Mouse (Mus musculus) heart, adult 18-20 months (tissue): Measurements from ENCODE around the gene Pgm2l1. TPM values are rescaled to one million over a fixed set of nuclear protein-coding genes. Genes with fewer than 3 reads are reported as not detected.

Experiments used
- DNase-seq, 2 experiments: peaks; one replicate each; pipeline ENCODE4 v3.0.0; 2021 to 2022; ENCODE audit warnings: mixed read lengths in 1 of 2
- total RNA-seq, 2 experiments: library from RNA; stranded (reverse); gene quantifications; 2 replicates each; pipeline ENCODE4 v1.2.3; 2021

The Pgm2l1 gene
- total RNA-seq, 2 experiments from 2014 or later: 6.3 to 7.0 TPM

DNA sequence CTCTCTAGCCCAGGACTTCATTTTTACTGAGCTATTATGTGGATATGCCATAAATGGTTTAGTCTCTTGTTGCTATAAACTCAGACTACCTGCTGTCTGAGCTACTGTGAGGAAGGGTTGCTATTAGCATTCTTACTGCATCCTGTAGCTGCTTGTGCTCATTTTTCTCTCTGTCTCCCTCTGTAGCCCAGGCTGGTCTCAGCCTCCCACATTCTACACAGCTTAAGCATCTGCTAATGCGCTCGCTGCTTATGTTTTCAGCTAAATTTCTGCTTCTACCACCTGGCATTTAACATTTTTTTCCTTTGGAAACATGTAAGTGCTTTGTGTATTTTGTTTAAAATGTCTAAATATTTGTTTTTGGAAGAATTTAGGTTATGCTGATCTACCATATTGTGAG lies 68.6 kb downstream of the Pgm2l1 start:
- no peak for DNase-seq

DNA sequence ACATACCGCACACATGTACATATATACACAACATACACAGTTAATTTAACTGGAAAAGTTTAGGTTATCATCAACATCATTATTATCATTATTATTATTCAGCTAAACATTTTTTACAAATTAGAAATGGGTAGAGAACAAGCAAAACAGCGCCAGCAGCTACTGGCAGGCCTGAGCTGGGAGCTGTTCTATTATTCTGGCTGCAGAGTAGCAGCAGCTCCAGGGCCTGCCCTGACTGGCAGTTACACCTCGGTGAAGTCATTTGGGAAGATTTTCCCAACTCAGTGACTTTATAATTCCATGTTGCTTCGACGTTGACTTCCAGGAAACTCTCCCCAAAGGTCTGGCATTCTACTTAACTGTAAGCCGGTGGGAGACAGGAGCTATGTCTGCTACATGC lies 69.5 kb downstream of the Pgm2l1 start:
- DNase-seq: no peak

DNA sequence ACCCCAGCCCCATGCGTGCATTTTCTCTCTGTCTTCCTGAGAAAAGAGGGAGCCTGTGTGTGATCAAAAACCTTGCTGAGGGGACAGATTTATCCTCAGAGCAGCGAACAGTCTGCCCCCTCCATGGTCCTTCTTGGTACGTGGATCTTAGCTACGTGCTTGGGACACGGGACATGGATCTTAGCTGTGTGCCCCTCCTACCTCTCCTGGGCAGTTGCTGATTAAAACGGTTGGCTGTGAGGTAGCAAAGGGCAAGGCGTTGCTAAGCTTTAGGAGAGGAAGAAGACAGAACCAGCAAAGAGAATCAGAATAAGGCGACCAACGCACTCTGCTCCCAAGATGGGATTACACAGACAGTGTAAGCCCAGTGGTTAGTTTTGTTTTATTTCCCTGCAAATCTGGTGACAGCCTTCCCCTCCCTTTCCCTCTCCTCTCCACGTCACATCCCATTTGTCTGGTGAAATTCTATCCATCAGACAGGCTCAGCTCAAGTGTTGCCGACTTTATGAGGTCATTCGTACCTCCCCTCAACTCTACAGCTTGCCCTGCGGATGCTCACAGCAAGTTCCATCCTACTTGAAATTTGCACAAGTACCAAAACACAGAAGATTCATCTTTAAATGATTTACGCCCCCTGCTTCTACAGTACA lies 71.8 kb downstream of the Pgm2l1 start:
- DNase-seq: no peak

DNA sequence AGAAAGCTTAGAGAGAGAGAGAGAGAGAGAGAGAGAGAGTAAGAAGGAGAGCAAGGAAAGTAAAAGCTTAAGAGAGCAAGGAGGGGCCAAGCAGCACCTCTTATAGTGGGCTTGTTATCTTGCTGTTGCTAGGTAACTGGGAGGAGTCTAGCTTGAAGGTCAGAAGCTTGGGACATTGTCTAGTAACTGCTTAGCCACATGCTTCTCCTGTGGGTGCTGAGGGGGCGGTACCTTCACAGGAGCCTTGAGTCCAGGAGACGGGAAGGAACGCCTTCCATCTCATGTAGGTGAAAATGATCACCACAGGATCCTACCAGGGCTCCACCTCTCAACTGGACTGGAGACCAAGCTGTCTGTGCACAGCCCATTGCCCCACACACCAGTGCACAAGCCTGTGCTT lies 74.2 kb downstream of the Pgm2l1 start:
- DNase-seq: no peak

DNA sequence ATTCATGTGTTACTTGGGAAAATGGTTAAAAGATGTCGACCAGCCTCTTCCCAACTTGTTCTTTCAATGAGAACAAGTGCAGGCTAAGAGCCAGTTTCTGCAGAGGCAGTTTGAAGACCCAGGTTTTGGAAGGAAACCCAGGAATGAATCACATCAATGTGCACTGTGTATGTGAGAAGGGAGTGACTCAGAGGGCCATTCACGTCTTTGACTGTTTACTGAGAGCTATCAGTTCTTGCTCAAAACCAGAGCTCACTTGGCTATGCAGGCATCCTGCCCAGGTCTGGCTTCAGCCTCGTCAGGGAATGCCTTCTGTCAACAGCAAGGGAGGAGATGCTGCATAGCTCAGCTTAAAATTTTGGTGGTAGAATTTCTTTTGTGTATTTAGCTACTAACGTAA lies 75.1 kb downstream of the Pgm2l1 start:
- DNase-seq: peak; percentile 43 to 61

DNA sequence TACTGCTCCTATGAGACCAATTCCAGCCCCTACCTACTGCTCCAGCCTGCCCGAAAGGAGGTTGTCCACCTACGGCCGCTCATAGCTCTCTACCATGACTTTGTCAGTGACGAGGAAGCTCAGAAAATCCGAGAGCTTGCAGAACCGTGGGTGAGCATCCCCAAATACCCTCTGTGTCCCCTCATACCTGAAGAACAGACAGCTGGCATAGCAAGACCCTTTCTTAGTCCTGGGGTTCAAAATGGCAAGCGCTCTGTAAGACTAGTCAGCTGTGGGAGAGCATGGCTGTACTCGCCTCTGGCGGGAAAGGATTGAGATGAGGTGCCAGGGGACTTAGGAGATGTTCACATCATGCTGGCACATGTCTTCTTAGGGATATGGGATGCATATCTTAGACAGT lies 78.7 kb downstream of the Pgm2l1 start:
- no peak for DNase-seq

DNA sequence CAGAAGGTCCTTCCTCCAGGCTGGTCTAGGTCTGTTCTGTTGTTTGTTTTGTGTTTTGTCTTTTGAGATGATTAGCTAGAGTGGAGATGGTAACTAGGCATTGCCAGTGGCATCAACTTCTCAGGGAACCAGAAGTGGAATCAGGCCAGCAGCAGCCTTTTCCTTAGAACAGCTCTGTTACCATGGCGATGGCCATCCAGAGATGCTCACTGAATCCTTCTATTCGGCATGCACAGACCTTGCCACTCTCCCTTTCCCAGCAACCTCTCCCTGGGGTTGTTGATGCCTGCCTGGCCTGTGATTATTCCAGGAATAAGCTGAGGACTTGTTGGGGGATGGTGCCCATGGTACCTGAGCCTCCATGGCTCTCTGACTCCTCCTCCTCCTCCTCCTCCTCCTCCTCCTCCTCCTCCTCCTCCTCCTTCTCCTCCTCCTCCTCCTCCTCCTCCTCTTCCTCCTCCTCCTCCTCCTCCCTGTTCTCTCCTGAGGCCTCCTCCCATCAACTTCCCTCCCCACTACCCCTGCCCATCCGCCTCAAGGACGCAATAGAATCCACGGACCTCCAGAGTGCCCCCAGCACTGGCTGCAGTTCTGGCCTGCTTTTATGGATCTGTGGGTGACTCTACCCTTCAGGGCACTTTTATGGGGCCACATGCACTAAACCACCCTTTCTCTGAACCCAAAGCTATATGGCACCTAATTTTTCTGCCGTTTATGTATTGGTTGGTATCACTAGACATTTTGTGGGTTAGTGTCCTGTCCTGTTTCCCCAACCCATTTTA lies 80.9 kb downstream of the Pgm2l1 start:
- DNase-seq: no peak

DNA sequence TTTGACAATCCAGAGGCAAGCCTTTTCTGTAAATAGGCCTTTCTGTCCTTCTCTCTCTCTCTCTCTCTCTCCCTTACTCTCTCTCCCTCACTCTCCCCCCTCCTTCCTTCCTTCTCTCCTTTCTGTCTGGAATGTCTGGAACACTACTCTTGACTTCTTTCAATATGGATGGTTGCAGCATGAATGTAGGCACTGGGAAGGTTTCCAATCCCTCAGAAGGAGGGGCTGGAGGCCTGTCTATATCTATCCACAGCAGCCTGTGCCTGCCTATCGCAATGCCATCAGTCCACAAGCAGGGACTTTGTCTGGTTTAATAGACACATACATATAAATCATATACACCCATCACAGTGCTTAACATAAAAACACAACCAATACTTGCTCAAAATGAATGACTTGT lies 82.0 kb downstream of the Pgm2l1 start:
- DNase-seq: no peak

DNA sequence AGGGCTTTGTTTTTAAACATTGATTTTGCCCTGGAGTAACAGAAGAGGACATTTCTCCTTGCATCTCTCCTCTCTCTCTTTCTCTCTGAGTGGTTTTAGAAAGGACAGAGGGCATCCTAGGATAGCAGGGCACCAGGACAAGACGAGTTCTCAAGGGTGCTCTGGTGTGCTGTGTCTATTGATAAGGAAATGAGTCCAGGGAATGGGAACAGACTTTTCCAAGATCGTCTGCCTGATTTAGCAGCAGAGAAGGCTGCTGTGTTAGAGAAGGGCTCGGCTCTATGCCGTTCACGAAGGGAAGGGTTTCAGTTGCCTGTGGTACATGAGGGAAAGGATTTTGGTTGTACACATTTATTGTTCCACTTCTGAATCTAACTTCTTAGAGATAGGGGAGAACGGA lies 82.5 kb downstream of the Pgm2l1 start:
- DNase-seq: no peak

DNA sequence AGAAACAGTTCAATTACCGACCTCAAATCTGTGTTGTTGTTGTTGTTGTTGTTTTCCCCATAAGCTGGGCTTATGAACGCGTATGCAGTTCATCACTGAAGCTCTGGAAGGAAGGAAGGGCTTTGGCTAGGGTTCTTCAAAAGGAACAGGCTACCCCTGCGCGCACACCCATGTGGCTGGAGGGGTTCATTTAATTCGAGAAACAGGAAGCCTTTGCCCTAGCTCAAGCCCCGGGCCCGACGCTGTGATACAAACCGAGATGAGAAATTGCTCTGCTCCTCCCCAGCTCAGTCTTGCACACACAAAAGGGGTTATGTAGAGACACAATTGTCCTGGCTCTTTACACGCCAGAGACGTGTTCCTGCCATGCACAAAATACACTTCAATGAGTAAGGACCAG lies 83.1 kb downstream of the Pgm2l1 start:
- DNase-seq: no peak

DNA sequence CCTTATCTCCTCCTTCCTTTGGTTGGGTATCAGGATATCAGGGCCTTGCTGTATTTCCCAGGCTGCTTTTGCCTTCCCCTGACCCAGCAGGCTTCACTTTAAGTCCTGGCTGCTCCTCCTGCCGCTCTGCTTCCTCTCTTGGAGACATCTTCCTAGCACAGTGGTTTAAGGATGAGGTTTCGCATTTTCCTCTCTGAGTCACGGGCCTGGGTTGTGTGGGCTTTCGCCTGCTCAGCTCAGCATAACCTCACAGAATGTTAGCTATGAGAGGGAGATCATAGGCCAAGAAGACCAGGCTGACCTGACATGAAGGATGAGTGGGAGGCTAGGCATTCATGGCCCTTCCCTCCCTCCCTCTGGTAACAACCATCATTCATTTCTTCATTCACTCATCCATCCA lies 85.5 kb downstream of the Pgm2l1 start:
- no peak for DNase-seq

DNA sequence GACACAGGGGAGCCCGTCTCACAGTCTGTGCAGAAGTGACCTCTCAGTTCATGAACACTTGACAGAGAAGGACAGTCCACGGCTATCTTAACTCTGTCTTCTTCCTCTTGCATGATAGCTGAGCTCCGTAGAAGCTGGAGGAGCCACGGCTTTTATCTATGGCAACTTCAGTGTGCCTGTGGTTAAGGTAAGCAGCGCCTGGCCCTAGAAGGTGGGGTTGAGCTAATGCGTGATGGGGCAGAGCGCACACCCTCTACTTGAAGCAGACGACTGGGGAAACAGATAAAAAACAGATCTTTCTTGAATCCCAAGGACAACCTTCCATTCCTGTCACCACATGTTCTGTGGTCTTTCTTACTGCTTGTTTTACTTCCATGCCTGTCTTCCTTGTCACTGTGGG lies 89.7 kb downstream of the Pgm2l1 start:
- no peak for DNase-seq

DNA sequence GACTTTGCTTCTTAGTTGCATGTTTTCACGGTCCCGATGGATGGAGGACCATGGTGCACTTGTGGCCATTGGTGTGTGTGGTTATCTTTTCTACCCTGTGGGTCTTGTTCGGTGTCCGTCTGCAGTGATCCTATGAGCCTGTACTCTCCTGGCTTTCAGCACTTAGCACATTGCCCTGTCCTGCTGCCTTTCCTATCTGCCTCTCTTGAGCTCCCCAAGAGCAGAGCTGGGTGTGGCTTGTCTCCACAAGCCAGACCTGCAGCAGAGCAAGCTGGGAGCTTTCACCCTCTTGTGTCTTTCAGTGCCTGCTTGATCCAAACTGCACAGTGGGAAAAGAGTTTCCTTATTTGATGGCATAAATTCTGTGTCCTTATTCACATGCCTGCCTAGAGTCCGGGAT lies 90.3 kb downstream of the Pgm2l1 start:
- no peak for DNase-seq

DNA sequence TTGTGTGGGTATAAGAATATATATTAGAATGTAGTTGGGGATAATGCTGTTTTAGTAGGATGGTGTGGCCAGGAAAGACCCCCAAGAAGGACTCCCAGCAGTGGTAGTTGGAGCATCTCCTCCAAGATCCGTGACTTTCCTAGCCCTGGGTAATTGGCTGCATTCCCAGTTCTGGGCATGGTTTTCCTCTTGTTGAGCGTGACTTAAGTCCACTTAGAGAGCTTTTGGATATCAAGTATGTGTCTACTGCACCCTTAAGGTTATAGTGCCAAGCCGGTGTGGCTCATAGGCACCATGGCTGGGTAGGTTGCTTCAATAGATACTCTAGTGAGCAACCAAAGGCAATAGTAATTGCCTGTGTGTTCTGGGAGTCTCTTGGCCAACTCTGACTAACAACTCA lies 96.5 kb downstream of the Pgm2l1 start:
- no peak for DNase-seq

DNA sequence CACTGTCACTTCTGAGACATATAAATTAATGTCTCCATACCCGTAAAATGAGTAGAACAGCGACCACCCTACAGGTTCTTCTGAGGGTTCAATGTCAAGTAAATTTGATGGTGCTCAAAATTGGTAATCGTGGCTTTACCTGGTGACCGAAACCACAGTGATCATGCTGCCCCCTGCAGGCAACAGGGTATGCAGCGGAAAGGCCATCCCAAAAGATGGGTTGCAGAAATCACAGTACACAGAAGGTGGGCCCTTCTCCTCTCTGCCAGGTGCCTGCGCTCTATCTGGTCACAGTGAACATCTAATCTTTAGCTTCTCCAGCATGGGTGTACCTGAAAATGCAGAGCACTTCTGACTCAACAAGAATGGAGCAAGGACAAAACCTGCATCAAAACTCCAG lies 98.3 kb downstream of the Pgm2l1 start:
- DNase-seq: peak in 1 of 2 experiments; percentile 59

DNA sequence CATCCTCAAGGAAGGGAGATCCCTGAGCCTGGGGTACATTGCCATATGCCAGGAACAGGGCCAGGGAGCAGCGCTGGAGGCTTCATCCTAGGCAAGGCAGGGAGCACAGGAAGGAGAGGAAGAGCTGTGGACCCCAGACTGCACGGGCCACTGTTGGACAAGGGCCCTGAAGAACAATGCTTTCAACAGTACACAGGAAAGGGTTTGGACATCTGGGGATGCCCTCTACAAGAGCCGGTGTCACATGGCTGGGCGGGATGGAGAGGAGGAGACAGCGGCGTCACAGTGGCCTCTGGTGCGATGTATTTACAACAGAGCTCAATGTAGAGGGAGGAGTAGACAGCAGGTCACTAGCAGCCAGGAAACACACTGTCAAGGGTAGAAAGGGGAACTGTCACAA lies 100.3 kb downstream of the Pgm2l1 start:
- no peak for DNase-seq

Other genes starting within 250 kb of the Pgm2l1 start
- 10 to 100 TPM; 10.6 to 11.3 TPM for gene Rnf169, start 246.9 kb upstream of the Pgm2l1 start, total RNA-seq
- gene Chrdl2, start 221.2 kb upstream of the Pgm2l1 start, total RNA-seq: not detected
- gene Pold3, start 105.8 kb upstream of the Pgm2l1 start, total RNA-seq: 10 to 100 TPM in 1 of 2 experiments, 1 to 10 TPM in 1; 6.6 to 10.7 TPM
- 1 to 10 TPM; 5.5 TPM for gene Lipt2, start 68.1 kb upstream of the Pgm2l1 start, total RNA-seq
- under 1 TPM; 0.59 to 0.99 TPM for gene Kcne3, start 50.9 kb upstream of the Pgm2l1 start, total RNA-seq
- gene P4ha3, start 58.1 kb downstream of the Pgm2l1 start, total RNA-seq: under 1 TPM; 0.31 to 0.55 TPM
- 10 to 100 TPM in 1 of 2 experiments, 1 to 10 TPM in 1; 7.4 to 10.6 TPM for gene C2cd3, start 144.8 kb downstream of the Pgm2l1 start, total RNA-seq
- gene Ppme1, start 144.9 kb downstream of the Pgm2l1 start, total RNA-seq: 10 to 100 TPM; 34.7 to 35.4 TPM
- gene Ucp3, start 245.6 kb downstream of the Pgm2l1 start, total RNA-seq: 10 to 100 TPM; 15.7 to 43.8 TPM